Mouse (Mus musculus) heart, postnatal 0 days (tissue): ENCODE results near the gene Gjd3. TPM values are rescaled to one million over a fixed set of nuclear protein-coding genes. Genes with fewer than 3 reads are reported as not detected.

Experiments used
- ATAC-seq: fragments of 200-750 bp; cut with Nextera tagmentation; 2 replicates; pipeline ENCODE4 v1.8.0; 2017; ENCODE audit warnings: low read depth, moderate number of reproducible peaks, moderate library complexity; ENCODE audit not compliant: insufficient read depth
- DNase-seq: peaks from one replicate; pipeline ENCODE4 v3.0.0-alpha.2; 2016; ENCODE audit warnings: low spot score
- H3K27ac ChIP-seq: fragments of 300-500 bp; sonication (generic); 2 replicates; pipeline ENCODE4 v1.5.1; 2014; ENCODE audit warnings: low read depth, mild to moderate bottlenecking
- H3K27me3 ChIP-seq: fragments of 300-500 bp; sonication (generic); 2 replicates; pipeline ENCODE4 v1.6.1; 2014; ENCODE audit warnings: low read length, mixed read lengths; ENCODE audit not compliant: control insufficient read depth, insufficient read depth
- H3K36me3 ChIP-seq: fragments of 300-500 bp; sonication (generic); replicated peaks from 2 replicates; pipeline ENCODE4 v1.6.1; 2014; ENCODE audit warnings: low read length, mixed read lengths; ENCODE audit not compliant: control insufficient read depth, insufficient read depth
- H3K4me1 ChIP-seq: fragments of 300-500 bp; sonication (generic); 2 replicates; pipeline ENCODE4 v1.6.1; 2014; ENCODE audit warnings: antibody characterized with exemption; ENCODE audit not compliant: control insufficient read depth, insufficient read depth
- H3K4me2 ChIP-seq: fragments of 300-500 bp; sonication (generic); 2 replicates; pipeline ENCODE4 v1.6.1; 2014; ENCODE audit warnings: low read depth, mild to moderate bottlenecking, low read length, moderate library complexity
- H3K4me3 ChIP-seq: fragments of 300-500 bp; sonication (generic); 2 replicates; pipeline ENCODE4 v1.5.1; 2014; ENCODE audit warnings: low read depth, low read length
- H3K9ac ChIP-seq: fragments of 300-500 bp; sonication (generic); replicated peaks from 2 replicates; pipeline ENCODE4 v1.6.1; 2014; ENCODE audit warnings: low read depth, low read length, mixed read lengths
- H3K9me3 ChIP-seq: fragments of 300-500 bp; sonication (generic); replicated peaks from 2 replicates; pipeline ENCODE4 v1.6.1; 2016; ENCODE audit warnings: low read length; ENCODE audit not compliant: control insufficient read depth
- CTCF ChIP-seq: IDR thresholded peaks from 2 replicates; pipeline ENCODE4 v1.5.1; 2016; ENCODE audit warnings: antibody characterized with exemption, control low read depth, low read depth
- EP300 ChIP-seq: IDR thresholded peaks from 2 replicates; pipeline ENCODE4 v1.6.1; 2016; ENCODE audit warnings: antibody characterized with exemption, low read depth
- WGBS: fragments of 180-500 bp; shearing (Covaris S2); extraction: QIAGEN DNeasy Blood & Tissue Kit; methylation state at CpG from one replicate; pipeline ENCODE4 v1.1.7; 2014; 5-methylcytosine and 5-hydroxymethylcytosine counted together
- polyA plus RNA-seq: library from polyadenylated mRNA; unstranded; fragments of >200 nt; fragmentation: Nextera tagmentation; extraction: Ambion mirVana; gene quantifications from 2 replicates; pipeline ENCODE4 v1.2.1, GENCODE M21; 2015
- total RNA-seq: library from RNA; depleted of rRNA; stranded (reverse); fragments of >200 nt; gene quantifications from 2 replicates; pipeline ENCODE4 v1.2.3, GENCODE M21; 2014; ENCODE audit warnings: low replicate concordance

Gjd3 gene
- total and polyA plus RNA-seq, 2 experiments from 2014 or later = 4.2 to 6.3 TPM

DNA sequence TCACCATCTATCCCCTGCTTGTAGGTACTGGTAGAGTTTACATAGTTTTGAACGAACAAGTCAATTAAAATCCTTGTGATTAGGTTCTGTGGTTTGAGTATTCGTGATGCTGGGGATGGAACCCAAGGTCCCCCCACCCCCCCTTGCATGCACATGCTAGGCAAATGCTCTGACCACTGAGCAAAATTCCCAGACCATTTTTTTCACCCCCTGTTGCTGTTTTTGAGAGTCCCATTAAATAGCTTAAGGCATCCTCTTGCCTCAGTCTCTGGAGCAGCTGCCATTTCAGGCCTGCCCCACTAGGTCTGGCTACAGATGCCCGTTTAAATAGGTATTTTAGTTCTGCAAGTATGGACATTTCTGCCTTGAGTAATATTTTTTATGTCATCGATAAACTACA lies 40.3 kb upstream of the Gjd3 start:
- ATAC-seq (no peak), DNase-seq (no peak)
- Histone ChIP-seq H3K36me3 (peaks cover 20% of the 10 kb centered on the region), H3K27me3 (no peaks in the 10 kb centered on the region), H3K4me3 (peak overlapping the region; percentile 91), H3K4me1 (peaks cover 9% of the 10 kb centered on the region), H3K9me3 (no peaks in the 10 kb centered on the region), H3K9ac (peak overlapping the region; percentile 54), H3K27ac (no peak overlapping the region), H3K4me2 (peak overlapping the region; percentile 67)
- WGBS = 13% methylated on average over 4 of the region's 4 CpGs
- no peak for TF ChIP-seq CTCF
- no peak for TF ChIP-seq EP300

DNA sequence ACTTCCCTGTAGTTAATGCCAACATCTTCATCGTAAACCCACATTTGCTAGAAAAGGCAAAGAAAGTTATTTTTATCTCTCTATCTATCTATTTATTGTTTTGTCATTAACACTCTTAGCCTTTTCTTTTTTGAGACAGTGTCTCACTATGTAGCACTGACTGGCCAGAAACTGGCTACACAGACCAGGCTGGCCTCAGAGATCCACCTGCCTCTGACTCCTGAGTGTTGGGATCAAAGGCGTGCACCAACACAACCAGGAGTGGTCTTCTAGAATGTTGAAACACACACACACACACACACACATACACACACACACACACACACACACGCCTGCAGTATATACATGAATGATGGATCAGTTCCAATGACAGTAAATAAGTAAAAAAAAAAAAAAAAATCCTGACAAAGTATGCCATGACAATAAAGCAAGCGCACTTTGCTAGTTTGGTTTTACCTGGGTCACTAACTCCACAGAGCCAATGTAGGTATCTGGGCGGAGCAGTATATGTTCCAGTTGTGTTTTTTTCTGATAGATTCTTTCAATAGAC lies 39.6 kb upstream of the Gjd3 start:
- H3K4me2 ChIP-seq = peak overlapping the region; percentile 67
- TF ChIP-seq EP300 (no peak), CTCF (no peak)
- no peak overlapping the region for H3K9ac ChIP-seq
- 79% methylated on average over 5 of the region's 5 CpGs for WGBS
- no peaks in the 10 kb centered on the region for H3K9me3 ChIP-seq
- no peaks in the 10 kb centered on the region for H3K27me3 ChIP-seq
- ATAC-seq (no peak), DNase-seq (no peak)
- no peak overlapping the region for H3K27ac ChIP-seq
- peak overlapping the region; percentile 91 for H3K4me3 ChIP-seq
- H3K36me3 ChIP-seq = peaks cover 26% of the 10 kb centered on the region
- H3K4me1 ChIP-seq = peaks cover 9% of the 10 kb centered on the region

DNA sequence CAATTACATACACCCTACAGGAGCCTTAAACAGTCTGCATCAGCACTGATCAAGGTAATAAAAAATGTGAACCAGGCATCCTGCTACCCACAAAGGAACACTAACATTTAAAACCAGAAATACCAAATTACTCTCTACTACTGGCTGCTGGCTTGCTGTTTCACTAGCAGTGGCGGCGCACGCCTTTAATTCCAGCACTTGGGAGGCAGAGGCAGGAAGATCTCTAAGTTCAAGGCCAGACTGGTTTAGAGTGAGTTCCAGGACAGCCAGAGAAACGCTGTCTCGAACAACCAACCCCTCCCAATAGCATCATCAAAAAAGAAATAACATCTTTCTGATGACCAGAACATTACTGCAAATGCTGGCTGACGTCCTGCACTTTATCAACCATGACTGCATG lies 37.0 kb upstream of the Gjd3 start:
- Histone ChIP-seq H3K27ac (no peak overlapping the region), H3K9ac (no peak overlapping the region), H3K4me1 (peaks cover 9% of the 10 kb centered on the region), H3K9me3 (no peaks in the 10 kb centered on the region), H3K4me3 (no peak overlapping the region), H3K4me2 (no peak overlapping the region), H3K36me3 (peaks cover 49% of the 10 kb centered on the region), H3K27me3 (no peaks in the 10 kb centered on the region)
- no peak for TF ChIP-seq EP300
- no peak for TF ChIP-seq CTCF
- no peak for ATAC-seq
- no peak for DNase-seq
- WGBS = 95% methylated on average over 6 of the region's 6 CpGs

DNA sequence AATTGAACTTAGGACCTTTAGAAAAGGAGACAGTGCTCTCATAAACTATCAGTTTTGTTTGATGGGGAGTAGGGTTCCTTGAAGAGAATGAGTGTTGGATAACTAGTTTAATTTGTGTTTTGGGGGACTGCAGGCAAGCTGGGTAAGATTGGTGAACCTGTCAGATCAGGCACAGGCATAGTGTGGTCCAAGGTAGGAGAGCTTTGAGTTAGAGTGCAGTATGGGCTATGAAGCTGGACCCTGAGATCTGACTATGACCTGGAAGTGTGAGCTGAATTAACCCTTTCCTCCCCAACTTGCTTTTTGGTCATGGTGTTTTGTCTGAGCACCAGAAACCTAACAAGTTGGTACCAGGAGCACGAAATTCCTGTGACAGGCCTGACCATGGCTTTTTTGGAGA lies 31.0 kb upstream of the Gjd3 start:
- 89% methylated on average over 1 of the region's 1 CpGs for WGBS
- no peak for DNase-seq
- no peak overlapping the region for H3K9ac ChIP-seq

DNA sequence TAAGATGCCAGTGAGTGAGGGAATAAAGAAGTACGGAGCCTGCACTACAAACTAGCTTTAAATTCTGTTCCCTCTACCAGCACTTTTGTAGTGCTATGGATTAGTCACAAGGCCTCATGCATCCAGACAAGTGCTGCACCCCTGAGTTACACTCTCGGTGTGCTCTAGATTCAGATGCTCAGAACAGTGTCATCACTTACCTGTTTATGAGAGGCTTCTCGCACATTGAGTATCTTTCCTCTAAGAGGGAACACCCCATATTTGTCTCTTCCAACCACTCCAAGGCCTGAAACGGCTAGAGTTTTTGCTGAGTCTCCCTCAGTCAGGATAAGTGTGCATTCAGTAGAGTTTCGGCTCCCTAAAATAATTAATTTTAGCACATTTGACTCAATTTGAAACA lies 27.9 kb upstream of the Gjd3 start:
- H3K27me3 ChIP-seq = no peaks in the 10 kb centered on the region
- ATAC-seq (no peak), DNase-seq (no peak)
- no peak overlapping the region for H3K4me2 ChIP-seq
- no peaks in the 10 kb centered on the region for H3K4me1 ChIP-seq
- H3K9me3 ChIP-seq = no peaks in the 10 kb centered on the region
- H3K27ac ChIP-seq = no peak overlapping the region
- no peak overlapping the region for H3K4me3 ChIP-seq
- TF ChIP-seq CTCF = no peak
- H3K36me3 ChIP-seq = peaks cover 78% of the 10 kb centered on the region
- H3K9ac ChIP-seq = no peak overlapping the region
- WGBS = 87% methylated on average over 5 of the region's 5 CpGs

More for the DNA sequence above, 31.0 kb upstream of the Gjd3 start:
- no peaks in the 10 kb centered on the region for H3K27me3 ChIP-seq
- no peaks in the 10 kb centered on the region for H3K4me1 ChIP-seq
- ATAC-seq = no peak
- H3K4me2 ChIP-seq = no peak overlapping the region
- no peak for TF ChIP-seq CTCF
- no peak for TF ChIP-seq EP300
- no peak overlapping the region for H3K27ac ChIP-seq
- no peak overlapping the region for H3K4me3 ChIP-seq
- H3K36me3 ChIP-seq = peaks cover 86% of the 10 kb centered on the region
- no peaks in the 10 kb centered on the region for H3K9me3 ChIP-seq

DNA sequence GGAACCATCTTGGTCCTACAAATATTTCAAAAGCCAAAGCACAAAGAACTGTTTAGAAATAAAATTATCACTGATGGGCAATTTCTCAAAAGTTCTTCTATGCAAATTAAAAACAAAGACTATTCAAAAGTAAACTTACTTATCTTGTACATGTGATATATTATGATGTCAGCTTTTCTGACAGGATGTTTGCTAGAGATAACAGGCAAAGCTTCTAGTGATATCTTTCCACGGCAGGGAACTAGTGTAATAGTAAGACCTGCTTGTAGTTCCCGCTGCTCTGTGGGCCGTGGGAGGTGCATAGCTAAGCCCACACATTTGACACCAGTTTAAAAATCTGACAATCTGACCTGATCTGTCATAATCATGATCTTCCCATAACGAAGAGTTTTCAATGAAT lies 27.3 kb upstream of the Gjd3 start:
- Histone ChIP-seq H3K36me3 (peaks cover 76% of the 10 kb centered on the region), H3K27me3 (no peaks in the 10 kb centered on the region), H3K9me3 (no peaks in the 10 kb centered on the region), H3K4me1 (no peaks in the 10 kb centered on the region), H3K9ac (no peak overlapping the region), H3K27ac (no peak overlapping the region), H3K4me2 (no peak overlapping the region), H3K4me3 (no peak overlapping the region)
- ATAC-seq = no peak
- no peak for DNase-seq
- WGBS = 61% methylated on average over 4 of the region's 4 CpGs
- TF ChIP-seq EP300 (no peak), CTCF (no peak)
